In the genomic region with DNA sequence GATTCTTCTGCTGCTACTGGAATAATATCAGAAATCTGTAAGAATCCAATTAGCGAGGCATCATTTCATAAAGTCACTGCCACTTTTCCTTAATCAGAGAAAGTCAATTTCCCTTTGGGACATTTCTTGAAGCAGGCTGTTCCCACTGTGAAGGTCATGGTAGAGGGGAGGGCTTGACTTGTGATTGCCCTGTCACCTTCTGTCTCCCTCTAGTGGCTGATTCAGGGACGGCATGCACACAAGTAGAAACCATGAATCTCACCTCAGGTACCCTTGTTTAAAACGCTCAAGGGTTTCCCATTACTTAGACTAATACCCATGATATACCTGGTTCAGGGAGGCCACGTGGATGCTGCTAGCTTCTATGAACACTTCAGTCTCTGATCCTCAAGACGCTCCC, we compare ENCODE assay signal across 10 mouse cellular contexts. TPM values are rescaled to one million over a fixed set of nuclear protein-coding genes. Genes with fewer than 3 reads are reported as not detected.
DNase-seq lines count a peak whose midpoint lies in the region; ATAC-seq and TF ChIP-seq lines count a peak whose summit lies in the region.
"Had no signal": no experiment of that assay in that cellular context is flagged by ENCODE, and none has a peak within 500 bp of the region (broad histone marks: within the 10 kb centered on the region; RNA-seq: fewer than 3 reads in every experiment).

No protein-coding gene starts in this region.

- H3K4me3 ChIP-seq in left cerebral cortex, adult 2 months = no peak overlapping the region
- no peak overlapping the region for H3K4me3 ChIP-seq in ES-E14 (ENCODE audit: insufficient read depth in 1 of 2, low read depth in 1 of 2, low read length in 2 of 2, poor library complexity in 1 of 2, severe bottlenecking in 1 of 2)
- H3K4me3 ChIP-seq in heart, postnatal 0 days (ENCODE audit: low read depth, low read length) = no peak overlapping the region
- H3K4me3 ChIP-seq: erythroblast, embryonic 14.5 days; limb, embryonic 13.5 days had no signal

- peak; percentile 60 for TF ChIP-seq CTCF in left cerebral cortex, adult 2 months (IDR thresholded peaks at IDR 0.05)
- TF ChIP-seq CTCF in heart, postnatal 0 days (IDR thresholded peaks at IDR 0.05; ENCODE audit: low read depth) = peak; percentile 55

- DNase-seq in left cerebral cortex, adult 2 months (ENCODE audit: extremely low spot score in 1 of 2, low spot score in 2 of 2) = no peak
- no peak for DNase-seq in left cerebral cortex, adult 8-10 months (ENCODE audit: low spot score in 2 of 2)
- DNase-seq in ES-E14 (ENCODE audit: low read depth, low spot score) (peak; percentile 39), MN1 (ENCODE audit: low spot score) (no peak)
- DNase-seq in adrenal gland, adult 18-20 months (ENCODE audit: low spot score in 2 of 2) = peak; percentile 52 to 61
- DNase-seq in heart, postnatal 0 days (ENCODE audit: low spot score) = no peak
- DNase-seq in lung, postnatal 10 days = peak; percentile 33

- in situ Hi-C loops in ES-E14 (cut with MboI; ENCODE audit: low sequenced_read_pairs in 2 of 2, unreplicated experiment in 2 of 2) = no loop called here

- H3K4me2 ChIP-seq in heart, postnatal 0 days (ENCODE audit: low read depth, low read length) = no peak overlapping the region
- H3K4me2 ChIP-seq: limb, embryonic 13.5 days had no signal

- intact Hi-C loops in left cerebral cortex, adult 2 months (cut with DNase I) = no loop called here

- no peak overlapping the region for H3K9ac ChIP-seq in ES-E14 (ENCODE audit: insufficient read depth, low read depth, low read length, poor library complexity, severe bottlenecking)
- no peak overlapping the region for H3K9ac ChIP-seq in heart, postnatal 0 days (replicated peaks; ENCODE audit: low read depth, low read length)
- H3K9ac ChIP-seq: limb, embryonic 13.5 days had no signal

- H3K36me3 ChIP-seq in ES-E14 (ENCODE audit: control insufficient read depth, insufficient read depth, low read length, poor library complexity, severe bottlenecking) = no peaks in the 10 kb centered on the region
- no peaks in the 10 kb centered on the region for H3K36me3 ChIP-seq in heart, postnatal 0 days (replicated peaks; ENCODE audit: control insufficient read depth, insufficient read depth, low read length)
- H3K36me3 ChIP-seq: limb, embryonic 13.5 days had no signal

- no peak for ATAC-seq in heart, postnatal 0 days (ENCODE audit: insufficient read depth, low read depth)
- ATAC-seq in frontal cortex, adult (ENCODE audit: low TSS enrichment) = no peak

- no peak overlapping the region for H3K27ac ChIP-seq in left cerebral cortex, adult 2 months
- no peak overlapping the region for H3K27ac ChIP-seq in ES-E14 (ENCODE audit: insufficient read depth, low read depth, low read length, poor library complexity, severe bottlenecking)
- no peak overlapping the region for H3K27ac ChIP-seq in heart, postnatal 0 days (ENCODE audit: low read depth)
- H3K27ac ChIP-seq: limb, embryonic 13.5 days had no signal

- H3K9me3 ChIP-seq in ES-E14 (ENCODE audit: control insufficient read depth, insufficient read depth, low read depth, low read length) = no peaks in the 10 kb centered on the region
- H3K9me3 ChIP-seq in heart, postnatal 0 days (replicated peaks; ENCODE audit: control insufficient read depth, low read length) = no peaks in the 10 kb centered on the region
- H3K9me3 ChIP-seq: limb, embryonic 13.5 days had no signal

- WGBS in heart, postnatal 0 days = 58% methylated on average over 5 of the region's 5 CpGs

- H3K4me1 ChIP-seq in ES-E14 (ENCODE audit: control insufficient read depth in 2 of 2, insufficient read depth in 2 of 2, low read length in 2 of 2, poor library complexity in 1 of 2) = no peaks in the 10 kb centered on the region
- no peaks in the 10 kb centered on the region for H3K4me1 ChIP-seq in heart, postnatal 0 days (ENCODE audit: control insufficient read depth, insufficient read depth)

- no peak for TF ChIP-seq EP300 in heart, postnatal 0 days (IDR thresholded peaks at IDR 0.05; ENCODE audit: low read depth)

- H3K27me3 ChIP-seq in heart, postnatal 0 days (ENCODE audit: control insufficient read depth, insufficient read depth, low read length) = no peaks in the 10 kb centered on the region
- H3K27me3 ChIP-seq: limb, embryonic 13.5 days had no signal

TF ChIP-seq in ES-E14, 5 proteins besides CTCF, POLR2A, EP300 and RAD21:
- TF ChIP-seq ZC3H11A (IDR thresholded peaks at IDR 0.05; ENCODE audit: borderline replicate concordance, low read depth, low read length) = peak; percentile 41; the same call in 1 of the 2 replicates
- TF ChIP-seq MAFK (IDR thresholded peaks at IDR 0.05; ENCODE audit: insufficient read depth, low read depth, low read length) = no peak
- TF ChIP-seq HCFC1 (IDR thresholded peaks at IDR 0.05; ENCODE audit: borderline replicate concordance, insufficient read depth, low read length) = no peak
- TF ChIP-seq ZNF384 (IDR thresholded peaks at IDR 0.05; ENCODE audit: low read depth, low read length) = no peak

RNA-seq across cellular contexts. Expression of a gene that starts 31.8 kb away (rescaled TPM):
- 10 to 100 TPM; 52.5 to 60.4 TPM for total RNA-seq in left cerebral cortex, adult 2 months (2021)
- total RNA-seq in left cerebral cortex, adult 8-10 months (2022) = 10 to 100 TPM; 62.0 to 71.8 (median 67.8) TPM
- 0.40 TPM in 1 of 2 replicates, not detected in the other for total RNA-seq in ES-E14 (2012; rRNA removed)
- total RNA-seq in adrenal gland, adult 18-20 months (2021) = 10 to 100 TPM; 18.1 to 22.1 TPM
- total RNA-seq in heart, postnatal 0 days (2014; rRNA removed; ENCODE audit: low replicate concordance) = 8.0 and 17.1 TPM in 2 replicates
- 10.6 and 10.8 TPM in 2 replicates for polyA plus RNA-seq in heart, postnatal 0 days (2015; fragmentation: Nextera tagmentation; extraction: Ambion mirVana)
- polyA plus RNA-seq: erythroblast, embryonic 14.5 days had no signal

Comparison
In these comparisons a context has a peak if more than half of its experiments do, and no peak if none do; other contexts are left out.
1. DNase-seq: peak in ES-E14 (single experiment), adrenal gland, adult 18-20 months (2 of 2) and lung, postnatal 10 days (single experiment); none in left cerebral cortex, adult 2 months (0 of 2), left cerebral cortex, adult 8-10 months (0 of 2), heart, postnatal 0 days (single experiment) and MN1 (single experiment).